Mouse (Mus musculus): ENCODE data around the gene Mfsd6.

GRCm38 (mm10) chr1:52749978-52750377 lies 22.7 kb upstream of the Mfsd6 start:
- TF ChIP-seq POLR2A (IDR thresholded peaks at IDR 0.05; ENCODE audit: low read depth, low read length) (no peak), CTCF (IDR thresholded peaks at IDR 0.05; ENCODE audit: extremely low read depth, insufficient read depth, insufficient read length, insufficient replicate concordance) (no peak)
